Mouse (Mus musculus): ENCODE measurements around the gene BC049352. TPM values are rescaled to one million over a fixed set of nuclear protein-coding genes. Genes with fewer than 3 reads are reported as not detected.

Gene BC049352
- total and polyA plus RNA-seq, 3 experiments = not detected

DNA sequence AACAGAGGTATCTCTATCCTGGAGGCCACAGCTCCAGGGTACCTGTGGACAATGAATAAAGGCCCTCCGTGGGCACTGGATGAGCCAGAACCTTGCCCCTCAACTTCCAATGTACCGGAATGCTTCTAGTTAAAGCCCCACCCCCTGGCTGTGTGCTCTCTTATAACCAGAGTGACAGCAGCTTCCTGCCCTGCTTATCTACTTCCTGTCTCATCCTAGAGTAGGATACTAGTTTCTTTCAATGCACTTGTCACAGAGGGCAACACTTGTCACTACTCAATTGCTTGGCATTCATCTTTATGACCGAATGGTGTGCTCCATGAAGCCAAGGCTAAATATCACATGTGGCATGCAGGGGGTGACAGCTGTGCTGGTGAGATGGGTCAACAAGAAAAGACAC lies 69.5 kb downstream of the BC049352 start:
- TF ChIP-seq GATA1 (IDR thresholded peaks at IDR 0.05; ENCODE audit: low read depth, low read length) (peak; percentile 56), HCFC1 (IDR thresholded peaks at IDR 0.05; ENCODE audit: low read depth, low read length) (peak; percentile 25; the same call in 1 of the 2 replicates), ELF1 (IDR thresholded peaks at IDR 0.05; ENCODE audit: low read depth, low read length) (peak; percentile 52), TAL1 (IDR thresholded peaks at IDR 0.05; ENCODE audit: low read length) (peak; percentile 16; the same call in 1 of the 2 replicates), GABPA (IDR thresholded peaks at IDR 0.05; ENCODE audit: low read depth, low read length) (no peak)
- Histone ChIP-seq H3K4me3 (ENCODE audit: control insufficient read depth in 1 of 2, insufficient read depth in 1 of 2, low read depth in 2 of 2, low read length in 2 of 2) (no peak overlapping the region), H3K79me2 (ENCODE audit: control insufficient read depth, insufficient read depth, low read length, poor library complexity) (no peaks in the 10 kb centered on the region), H3K36me3 (ENCODE audit: control insufficient read depth in 1 of 2, insufficient read depth in 2 of 2, low read length in 2 of 2) (peaks cover 0 to 12% of the 10 kb centered on the region in 2 experiments; a peak in 2 of 4 replicates), H3K9ac (ENCODE audit: control insufficient read depth, low read depth, low read length, poor library complexity, severe bottlenecking) (no peak overlapping the region), H3K4me1 (ENCODE audit: control insufficient read depth in 1 of 2, insufficient read depth in 2 of 2, low read length in 2 of 2) (peaks cover 7 to 13% of the 10 kb centered on the region in 2 experiments), H3K27me3 (ENCODE audit: control insufficient read depth in 1 of 2, insufficient read depth in 2 of 2, low read length in 2 of 2) (peaks cover 0 to 7% of the 10 kb centered on the region in 2 experiments), H3K27ac (ENCODE audit: control insufficient read depth, low read depth, low read length) (peak overlapping the region; percentile 24; the same call in 1 of the 2 replicates), H3K9me3 (replicated peaks; ENCODE audit: insufficient read depth, low read length) (no peaks in the 10 kb centered on the region)
- DNase-seq (ENCODE audit: low read depth, low spot score) = peak; percentile 64

- peaks cover 1 to 7% of the 10 kb centered on the region in 2 experiments for H3K27me3 ChIP-seq (ENCODE audit: control insufficient read depth in 1 of 2, insufficient read depth in 2 of 2, low read length in 2 of 2)
- no peak overlapping the region for H3K27ac ChIP-seq (ENCODE audit: control insufficient read depth, low read depth, low read length)
- H3K9me3 ChIP-seq (replicated peaks; ENCODE audit: insufficient read depth, low read length) = no peaks in the 10 kb centered on the region
- peaks cover 0 to 12% of the 10 kb centered on the region in 2 experiments; a peak in 2 of 4 replicates for H3K36me3 ChIP-seq (ENCODE audit: control insufficient read depth in 1 of 2, insufficient read depth in 2 of 2, low read length in 2 of 2)
- H3K4me1 ChIP-seq (ENCODE audit: control insufficient read depth in 1 of 2, insufficient read depth in 2 of 2, low read length in 2 of 2) = peaks cover 7 to 13% of the 10 kb centered on the region in 2 experiments
- DNase-seq (ENCODE audit: low read depth, low spot score) = no peak
- no peak overlapping the region for H3K4me3 ChIP-seq (ENCODE audit: control insufficient read depth in 1 of 2, insufficient read depth in 1 of 2, low read depth in 2 of 2, low read length in 2 of 2)
- H3K9ac ChIP-seq (ENCODE audit: control insufficient read depth, low read depth, low read length, poor library complexity, severe bottlenecking) = no peak overlapping the region
- TF ChIP-seq MAX (IDR thresholded peaks at IDR 0.05; ENCODE audit: low read length) (no peak), JUND (IDR thresholded peaks at IDR 0.05; ENCODE audit: low read depth, low read length) (no peak), UBTF (IDR thresholded peaks at IDR 0.05; ENCODE audit: borderline replicate concordance, insufficient read depth, low read depth, low read length) (no peak), CHD2 (IDR thresholded peaks at IDR 0.05; ENCODE audit: low read length) (no peak), NRF1 (IDR thresholded peaks at IDR 0.05; ENCODE audit: insufficient read depth, low read depth, low read length, poor library complexity, severe bottlenecking) (no peak), NELFE (IDR thresholded peaks at IDR 0.05; ENCODE audit: low read depth, low read length) (no peak), SIN3A (IDR thresholded peaks at IDR 0.05; ENCODE audit: low read length) (no peak), MAFK (IDR thresholded peaks at IDR 0.05; ENCODE audit: borderline replicate concordance, low read depth, low read length) (no peak), MEF2A (IDR thresholded peaks at IDR 0.05; ENCODE audit: extremely low read depth, insufficient replicate concordance, low read depth, low read length, poor library complexity, severe bottlenecking) (no peak), POLR2AphosphoS5 (IDR thresholded peaks at IDR 0.05; ENCODE audit: borderline replicate concordance, low read depth, low read length) (no peak), ZMIZ1 (IDR thresholded peaks at IDR 0.05; ENCODE audit: low read depth, low read length) (no peak), KAT2A (conservative IDR thresholded peaks at IDR 0.05; ENCODE audit: low read depth, low read length) (no peak), E2F4 (IDR thresholded peaks at IDR 0.05; ENCODE audit: borderline replicate concordance, low read depth, low read length) (no peak), TAL1 (IDR thresholded peaks at IDR 0.05; ENCODE audit: low read length) (no peak)
- H3K79me2 ChIP-seq (ENCODE audit: control insufficient read depth, insufficient read depth, low read length, poor library complexity) = no peaks in the 10 kb centered on the region
Observed at GRCm38 (mm10) chr9:45251990-45252389, 70.2 kb downstream of the BC049352 start.
